Mouse (Mus musculus) heart, adult 9 months (tissue): Measurements from ENCODE around the gene Arrdc2.
A peak's percentile ranks its signal among the peaks of the same experiment; 100 is the strongest.

Source experiments
- DNase-seq, 2 experiments: peaks; one replicate each; pipeline ENCODE4 v3.0.0; 2022; ENCODE audit warnings: low spot score in 2 of 2

Gene Arrdc2

DNA sequence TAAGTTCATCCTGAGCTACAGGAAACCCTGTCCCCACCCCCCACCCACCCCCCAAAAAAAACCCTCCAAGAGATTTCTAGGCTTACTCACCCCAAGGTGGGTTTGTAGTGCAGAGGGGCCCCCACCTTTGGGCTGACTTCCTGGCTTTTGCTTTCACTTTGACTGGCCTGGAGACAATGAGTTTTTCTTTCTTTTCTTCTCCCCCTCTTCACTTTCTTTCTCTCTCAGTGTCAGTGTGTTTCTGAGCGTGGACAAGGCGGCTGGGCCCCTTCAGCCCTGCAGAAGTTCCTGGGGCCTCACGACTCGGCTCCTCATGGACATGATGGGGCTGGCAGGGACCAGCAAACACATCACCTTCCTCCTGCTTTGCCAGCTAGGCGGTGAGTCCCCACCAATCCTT is 31.3 kb downstream of the Arrdc2 start, which contains the start of gene Il12rb1:
TSS of gene Il12rb1 (plus strand) at position 211 of the 400 bp plus-strand sequence.
- DNase-seq, result no peak

DNA sequence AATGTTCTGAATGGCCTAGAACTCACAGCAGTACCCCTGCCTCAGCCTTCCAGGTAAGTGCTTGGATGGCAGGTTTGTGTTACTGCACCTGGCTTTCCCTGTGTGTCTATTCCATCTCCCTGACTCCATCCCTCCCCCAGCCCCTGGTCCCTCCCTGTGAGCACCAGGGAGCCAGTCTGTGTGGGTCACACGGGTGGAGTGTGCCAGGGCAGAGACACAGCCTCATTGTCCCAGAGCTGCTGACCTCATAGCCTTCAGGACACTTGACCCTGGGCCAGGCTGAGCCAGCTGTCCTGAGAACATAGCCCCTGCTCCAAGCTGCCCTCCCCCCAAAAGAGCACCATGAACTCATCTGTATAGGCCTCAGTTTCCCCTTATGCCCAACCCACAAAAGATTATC is 32.2 kb downstream of the Arrdc2 start:
- DNase-seq, result no peak

GRCm38 (mm10) chr8:70806541-70806940 is 33.0 kb downstream of the Arrdc2 start:
- DNase-seq, result peak in 1 of 2 experiments; percentile 65

DNA sequence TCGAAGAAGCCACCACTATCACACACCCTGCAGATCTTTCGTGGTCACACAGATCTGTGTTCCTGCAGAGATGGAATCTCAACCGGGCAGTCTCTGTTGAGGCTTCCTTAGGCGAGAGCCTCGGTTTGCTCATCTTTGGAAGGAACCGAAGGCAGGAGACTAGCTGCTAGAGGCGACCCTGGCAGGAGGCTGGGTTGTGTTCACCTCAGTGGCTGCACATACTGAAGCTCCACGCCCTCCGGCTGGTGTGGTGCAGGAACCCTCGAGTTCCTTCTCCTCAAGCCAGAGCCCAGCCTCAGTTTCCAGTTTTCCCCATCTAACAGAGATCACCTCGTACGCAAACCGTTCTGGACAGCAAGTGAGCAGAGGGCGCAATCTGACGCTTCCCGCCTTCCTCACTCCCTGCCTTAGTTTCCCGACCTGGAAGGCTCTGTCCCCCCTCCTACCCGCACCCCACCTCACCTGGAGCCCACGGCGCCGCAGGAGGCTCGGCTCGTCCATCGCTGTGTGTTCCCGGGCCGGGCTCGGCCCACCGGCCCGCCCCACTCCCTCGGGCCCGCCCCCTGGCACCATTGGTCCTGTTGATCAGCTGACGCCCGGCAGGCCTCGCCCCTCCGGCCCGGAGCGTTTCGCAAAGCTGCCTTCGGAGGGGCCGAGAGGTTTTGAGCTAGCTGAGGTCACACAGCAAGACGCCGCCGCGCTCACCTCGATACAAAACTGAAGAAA is 34.9 kb downstream of the Arrdc2 start, which contains the start of gene Mast3:
TSS of gene Mast3 (minus strand) at position 574 of the 726 bp plus-strand sequence.
- peak; percentile 83 to 85 for DNase-seq

DNA sequence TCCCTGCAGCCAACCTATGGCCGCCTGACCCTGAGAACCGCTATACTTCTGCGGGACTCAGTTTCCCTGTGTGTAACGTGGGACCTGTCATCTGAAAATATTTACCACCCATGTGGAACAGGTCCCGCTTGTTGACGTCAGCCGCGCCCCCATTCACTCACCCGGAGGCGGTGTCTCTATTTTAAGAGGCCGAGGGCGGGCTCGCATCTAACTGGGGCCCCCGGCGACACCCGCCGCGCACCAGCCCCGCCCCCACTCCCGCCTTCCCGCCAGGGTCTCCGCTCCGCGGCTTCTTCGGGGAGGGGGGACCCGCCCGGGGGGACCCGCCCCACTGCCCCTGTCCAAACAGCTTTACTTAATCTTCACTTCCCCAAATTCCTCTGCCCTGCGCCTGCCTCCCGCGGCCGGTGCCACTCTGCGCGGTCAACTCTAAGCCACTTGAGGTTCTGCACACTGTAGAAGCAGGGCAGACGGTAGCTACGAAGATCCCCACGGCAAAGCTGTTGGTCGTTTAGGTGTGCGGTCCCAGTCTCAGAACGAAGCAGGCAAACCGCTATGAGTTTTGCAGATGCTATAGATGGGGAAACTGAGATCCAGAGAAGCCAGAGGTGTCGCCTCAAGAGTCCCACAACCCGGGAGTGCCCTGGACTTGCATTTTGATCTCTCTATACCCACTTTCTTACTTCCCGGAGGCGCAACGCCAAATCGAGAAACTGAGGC is 35.6 kb downstream of the Arrdc2 start:
- DNase-seq, result peak in 1 of 2 experiments; percentile 56

DNA sequence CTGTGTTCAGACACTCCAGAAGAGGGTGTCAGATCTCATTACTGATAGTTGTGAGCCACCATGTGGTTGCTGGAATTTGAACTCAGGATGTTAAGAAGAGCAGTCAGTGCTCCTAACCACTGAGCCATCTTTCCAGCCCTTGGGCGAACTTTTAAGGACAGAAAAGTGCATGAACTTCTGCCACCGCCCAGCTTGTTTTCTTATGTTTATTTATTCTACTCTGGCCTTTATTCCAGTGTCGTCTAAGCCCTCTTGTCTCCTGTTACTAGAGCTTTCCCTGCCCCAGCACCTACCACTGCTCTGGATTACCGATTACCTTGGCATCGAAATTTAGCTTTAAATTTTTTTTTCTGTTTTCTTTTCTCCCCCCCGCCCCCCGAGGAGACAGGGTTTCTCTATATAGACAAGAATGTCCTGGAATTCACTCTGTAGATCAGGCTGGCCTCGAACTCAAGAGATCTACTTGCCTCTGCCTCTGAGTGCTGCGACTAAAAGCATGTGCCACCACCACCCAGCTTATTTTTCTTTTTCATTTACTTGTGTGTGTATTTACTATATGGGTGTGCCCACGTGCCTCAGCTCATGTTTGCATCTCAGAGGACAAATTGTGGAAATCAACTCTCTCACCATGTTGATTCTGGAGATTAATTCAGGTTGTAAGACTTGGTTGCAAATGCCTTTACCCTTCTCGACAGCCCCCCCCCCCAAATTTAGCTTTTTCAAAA is 36.6 kb downstream of the Arrdc2 start:
- DNase-seq, result no peak

DNA sequence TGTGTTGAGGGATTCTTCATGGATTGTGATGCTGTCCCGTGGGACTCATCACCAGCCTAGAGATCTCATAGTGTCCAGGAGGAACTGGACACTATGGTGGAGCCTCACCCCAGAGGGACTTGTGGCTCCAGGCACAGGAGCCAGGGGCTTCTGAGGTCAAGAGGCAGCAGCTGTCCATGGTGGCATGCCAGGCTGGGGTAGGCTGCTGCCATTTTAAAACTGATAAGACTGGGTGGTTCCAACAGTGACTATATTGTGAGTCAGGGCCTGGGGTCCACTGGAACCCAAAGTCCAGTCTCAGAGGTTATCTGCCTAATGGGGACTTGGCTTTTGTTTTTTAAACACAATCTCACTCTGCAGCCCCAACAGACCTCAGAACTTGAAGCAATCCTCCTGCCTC is 37.7 kb downstream of the Arrdc2 start:
- DNase-seq, result no peak

- no peak for DNase-seq
Measured at GRCm38 (mm10) chr8:70801156-70801555, 38.4 kb downstream of the Arrdc2 start.

DNA sequence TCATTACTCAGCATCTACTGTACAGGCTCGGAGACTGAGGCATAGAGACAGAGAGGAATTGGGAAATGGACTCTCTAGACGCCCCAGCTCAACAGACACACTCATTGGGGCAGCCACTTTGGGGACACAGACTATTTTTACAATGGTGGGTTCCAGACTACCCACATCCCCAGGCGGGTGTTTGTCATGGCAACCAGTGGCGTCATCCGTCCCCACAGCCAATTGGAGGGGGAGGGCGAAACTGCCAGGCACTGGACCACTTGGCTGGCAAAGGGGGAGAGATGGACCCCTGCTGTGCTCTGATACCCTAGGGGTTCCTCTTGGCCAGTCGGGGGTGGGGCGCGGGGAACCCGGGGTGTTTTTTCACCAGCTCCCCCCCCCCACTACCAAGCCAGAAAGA is 38.9 kb downstream of the Arrdc2 start:
- DNase-seq, result no peak

DNA sequence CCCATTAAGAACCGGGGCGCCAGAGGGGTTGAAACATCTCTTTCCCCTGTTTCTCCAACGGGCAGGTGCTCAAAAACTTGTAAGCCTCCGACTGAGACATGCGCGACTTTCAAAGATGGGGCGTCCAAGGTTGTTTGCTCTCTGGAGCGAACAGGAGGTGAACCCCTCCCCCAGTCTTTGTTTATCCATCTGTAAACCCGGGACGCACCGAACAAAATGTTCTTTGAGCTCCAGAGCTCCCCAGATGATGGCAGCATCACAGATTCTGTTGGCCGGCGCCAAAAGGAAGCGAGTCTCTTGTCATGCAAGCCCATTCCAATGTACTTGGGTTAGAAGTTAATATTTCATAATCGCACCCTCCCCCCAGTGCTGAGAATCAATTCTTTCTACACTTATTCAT is 41.2 kb downstream of the Arrdc2 start:
- DNase-seq, result no peak

- DNase-seq, result peak; percentile 81 to 89
Measured at GRCm38 (mm10) chr8:70797081-70798070, 42.1 kb downstream of the Arrdc2 start.

DNA sequence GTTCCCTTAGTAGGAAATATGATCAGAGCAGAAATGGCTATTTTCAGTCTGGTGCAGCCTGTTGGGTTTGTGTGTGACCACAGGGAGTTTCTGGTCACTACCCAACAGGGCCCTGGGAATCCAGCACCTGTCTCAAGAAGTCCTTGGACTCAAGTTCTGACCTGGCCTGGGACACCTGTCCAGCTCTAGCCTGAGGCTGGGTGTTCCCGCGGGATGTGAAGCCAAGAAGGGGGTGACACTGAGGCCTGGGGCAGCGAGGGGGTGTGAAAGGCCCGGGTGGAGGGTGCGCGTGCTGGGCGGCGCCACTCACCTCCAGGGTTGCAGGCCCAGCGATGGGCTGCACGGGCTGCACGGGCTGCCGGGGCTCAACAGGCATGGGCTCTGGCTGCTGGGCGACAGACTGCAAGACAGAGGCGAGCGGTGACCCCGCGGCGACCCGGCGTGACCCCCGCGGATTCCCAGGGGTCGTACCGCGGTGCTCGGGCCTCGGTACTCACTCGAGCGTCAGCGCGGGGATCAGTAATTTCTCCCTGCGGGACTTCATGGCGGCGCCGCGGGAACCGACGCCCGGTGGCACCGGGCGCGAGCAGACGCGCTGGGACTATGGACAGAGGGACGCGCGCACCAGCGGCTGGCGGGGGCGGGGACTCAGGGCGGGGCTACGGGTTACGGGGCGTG is 43.0 kb downstream of the Arrdc2 start:
- no peak for DNase-seq

- no peak for DNase-seq
Measured at GRCm38 (mm10) chr8:70795370-70795769, 44.1 kb downstream of the Arrdc2 start.

GRCm38 (mm10) chr8:70794215-70794614 is 45.3 kb downstream of the Arrdc2 start:
- DNase-seq, result no peak

DNA sequence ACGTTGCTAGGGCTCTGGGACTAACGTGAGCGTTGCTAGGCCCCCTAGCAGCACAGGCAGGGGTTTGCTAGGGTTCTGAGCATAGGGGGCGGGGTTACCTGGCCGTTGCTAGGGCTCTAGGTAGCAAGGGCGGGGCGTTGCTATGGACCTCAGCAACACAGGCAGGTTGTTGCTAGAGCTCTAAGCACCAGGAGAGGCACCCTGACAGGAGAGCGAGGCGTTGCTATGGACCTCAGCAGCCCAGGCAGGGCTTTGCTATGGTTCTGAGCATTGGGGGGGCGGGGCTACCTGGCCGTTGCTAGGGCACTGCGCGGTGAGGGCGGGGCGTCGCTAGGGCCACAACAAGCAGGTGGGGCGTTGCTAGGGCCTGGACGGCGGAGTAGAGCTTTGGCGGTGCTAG is 46.8 kb downstream of the Arrdc2 start:
- no peak for DNase-seq

DNA sequence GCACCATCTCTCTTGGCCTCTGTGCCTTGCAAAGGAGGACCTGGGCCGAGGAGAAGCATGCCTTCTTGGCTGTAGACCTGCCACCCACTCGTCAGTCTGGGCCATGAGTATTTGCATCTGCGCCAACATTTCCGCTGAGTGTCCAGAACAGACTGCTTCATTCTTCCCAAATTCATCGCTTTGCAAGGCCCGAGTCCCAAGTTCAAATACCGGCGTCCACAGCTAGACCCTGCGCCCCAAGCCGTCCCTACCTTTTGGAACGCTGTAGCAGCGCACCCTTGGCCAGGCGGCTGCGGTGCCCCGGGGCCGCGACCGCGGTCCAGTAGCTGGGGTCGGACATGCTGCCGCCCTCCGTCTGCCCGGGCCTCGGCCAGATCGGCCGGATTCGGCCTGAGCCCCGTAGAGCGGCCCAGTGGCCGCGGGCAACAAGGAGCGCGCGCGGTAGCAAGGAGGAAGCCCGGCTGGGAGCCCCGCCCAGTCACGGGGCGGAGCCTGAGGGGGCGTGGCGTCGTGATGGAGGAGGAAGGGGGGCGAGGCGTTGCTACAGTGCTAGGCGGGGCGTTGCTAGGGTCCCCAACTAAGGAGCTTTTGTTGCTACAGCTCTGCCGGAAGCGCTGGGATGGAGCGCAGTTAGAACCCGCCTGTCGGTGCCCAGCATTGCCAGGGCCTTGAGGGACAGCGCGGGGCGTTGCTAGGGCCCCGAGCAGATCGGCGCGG is 47.4 kb downstream of the Arrdc2 start:
- DNase-seq, result peak; percentile 96

- DNase-seq, result no peak
Measured at GRCm38 (mm10) chr8:70791294-70791701, 48.2 kb downstream of the Arrdc2 start.

DNA sequence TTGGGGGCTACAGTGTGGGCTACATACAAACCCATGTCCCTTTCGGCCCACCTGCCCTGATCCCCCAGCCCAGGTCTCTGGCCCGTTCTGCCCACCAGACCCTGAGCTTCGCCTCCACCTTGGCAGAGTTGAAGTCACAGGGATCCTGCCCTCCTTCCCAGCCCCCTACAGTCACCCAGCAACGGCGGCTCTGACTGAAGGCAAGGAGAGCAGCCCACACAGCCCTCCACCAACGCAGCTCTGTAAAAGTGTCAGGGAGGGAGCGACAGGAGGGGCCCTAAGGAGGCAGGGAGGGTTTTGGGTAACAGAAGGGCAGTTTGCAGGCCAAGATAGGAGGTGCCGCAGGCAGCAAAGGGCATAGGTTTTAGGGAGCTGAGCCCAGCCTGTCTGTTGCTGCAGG is 48.7 kb downstream of the Arrdc2 start:
- no peak for DNase-seq

DNA sequence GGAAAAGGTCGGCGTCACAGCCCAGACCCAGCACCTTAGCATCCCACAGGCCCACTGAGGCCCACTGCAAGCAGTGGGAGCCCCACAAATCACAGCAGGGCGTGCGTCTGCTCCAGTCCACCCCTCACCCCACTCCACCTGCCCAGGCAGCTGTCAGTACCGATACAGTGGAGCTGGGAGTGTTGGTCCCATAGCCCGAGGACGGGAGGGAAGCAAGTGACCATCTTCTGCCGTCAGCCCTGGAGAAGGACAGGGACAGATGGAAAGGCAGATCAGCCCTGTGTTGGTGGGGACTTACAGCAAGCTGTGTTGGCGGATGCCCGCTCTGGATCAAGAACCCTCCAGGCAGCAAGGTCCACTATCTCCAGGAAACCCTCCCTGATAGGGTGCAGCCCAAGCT is 50.5 kb downstream of the Arrdc2 start:
- no peak for DNase-seq
